Mouse (Mus musculus): ENCODE results near the gene Synm.

- no peak for TF ChIP-seq MAX (IDR thresholded peaks at IDR 0.05; ENCODE audit: low read length)
- TF ChIP-seq NELFE (IDR thresholded peaks at IDR 0.05; ENCODE audit: low read depth, low read length), result no peak
- TF ChIP-seq GATA1 (IDR thresholded peaks at IDR 0.05; ENCODE audit: low read depth, low read length), result no peak
- no peak for TF ChIP-seq CTCF (IDR thresholded peaks at IDR 0.05 in 2 of 3, conservative IDR thresholded peaks at IDR 0.05 in 1 of 3; ENCODE audit: control insufficient read depth in 1 of 3, insufficient read depth in 1 of 3, low read depth in 2 of 3, low read length in 3 of 3, poor library complexity in 1 of 3, severe bottlenecking in 1 of 3)
- TF ChIP-seq MXI1 (IDR thresholded peaks at IDR 0.05; ENCODE audit: low read depth, low read length), result no peak
- no peak for TF ChIP-seq POLR2A (IDR thresholded peaks at IDR 0.05; ENCODE audit: control insufficient read depth in 1 of 2, insufficient read depth in 1 of 2, low read depth in 1 of 2, low read length in 2 of 2, poor library complexity in 1 of 2)
- no peak for TF ChIP-seq ZMIZ1 (IDR thresholded peaks at IDR 0.05; ENCODE audit: low read depth, low read length)
- TF ChIP-seq TCF12 (IDR thresholded peaks at IDR 0.05; ENCODE audit: low read depth, low read length), result no peak
- no peak for TF ChIP-seq CHD2 (IDR thresholded peaks at IDR 0.05; ENCODE audit: low read length)
- no peak for TF ChIP-seq HCFC1 (IDR thresholded peaks at IDR 0.05; ENCODE audit: low read depth, low read length)
- no peak for TF ChIP-seq JUND (IDR thresholded peaks at IDR 0.05; ENCODE audit: low read depth, low read length)
- no peak for TF ChIP-seq EP300 (IDR thresholded peaks at IDR 0.05; ENCODE audit: low read depth in 1 of 2, low read length in 2 of 2)
Measured at GRCm38 (mm10) chr7:67730431-67731110, 29.0 kb downstream of the Synm start.

Data from MEL (cell line).